Mouse (Mus musculus): ENCODE measurements at regions not wholly inside any gene's neighbourhood (a gene's known extent, or its start where the extent isn't known, plus 50 kb on each side); places are given as distances from the start of the nearest gene placed in this dataset.

- Histone ChIP-seq H3K4me1 (ENCODE audit: control insufficient read depth, insufficient read depth, low read length) (no peaks in the 10 kb centered on the region), H3K27me3 (ENCODE audit: control insufficient read depth, insufficient read depth, low read length) (no peaks in the 10 kb centered on the region), H3K27ac (ENCODE audit: insufficient read depth, low read length) (no peak overlapping the region), H3K4me3 (replicated peaks; ENCODE audit: insufficient read depth, low read depth, low read length) (no peak overlapping the region)
- TF ChIP-seq POLR2A (IDR thresholded peaks at IDR 0.05; ENCODE audit: borderline replicate concordance, insufficient read depth, low read length) (no peak), CTCF (IDR thresholded peaks at IDR 0.05; ENCODE audit: borderline replicate concordance, insufficient read depth, low read depth, low read length) (no peak)
- DNase-seq, result no peak
- WGBS, result 59% methylated on average over 8 of the region's 8 CpGs
Observed at GRCm38 (mm10) chr10:68963090-68963489, 188.1 kb upstream of the Rhobtb1 start.

- WGBS, result 97% methylated on average over 1 of the region's 1 CpGs
- Histone ChIP-seq H3K27me3 (ENCODE audit: control insufficient read depth, insufficient read depth, low read length) (no peaks in the 10 kb centered on the region), H3K4me3 (replicated peaks; ENCODE audit: insufficient read depth, low read depth, low read length) (no peak overlapping the region), H3K27ac (ENCODE audit: insufficient read depth, low read length) (no peak overlapping the region), H3K4me1 (ENCODE audit: control insufficient read depth, insufficient read depth, low read length) (no peaks in the 10 kb centered on the region)
- TF ChIP-seq CTCF (IDR thresholded peaks at IDR 0.05; ENCODE audit: borderline replicate concordance, insufficient read depth, low read depth, low read length) (no peak), POLR2A (IDR thresholded peaks at IDR 0.05; ENCODE audit: borderline replicate concordance, insufficient read depth, low read length) (no peak)
- DNase-seq, result no peak
Observed at GRCm38 (mm10) chr10:68965271-68965670, 186.0 kb upstream of the Rhobtb1 start.

- no peak overlapping the region for H3K27ac ChIP-seq (ENCODE audit: insufficient read depth, low read length)
- H3K4me3 ChIP-seq (replicated peaks; ENCODE audit: insufficient read depth, low read depth, low read length), result no peak overlapping the region
- WGBS, result 55% methylated on average over 15 of the region's 15 CpGs
- H3K4me1 ChIP-seq (ENCODE audit: control insufficient read depth, insufficient read depth, low read length), result no peaks in the 10 kb centered on the region
- TF ChIP-seq CTCF (IDR thresholded peaks at IDR 0.05; ENCODE audit: borderline replicate concordance, insufficient read depth, low read depth, low read length), result no peak
- no peak for TF ChIP-seq POLR2A (IDR thresholded peaks at IDR 0.05; ENCODE audit: borderline replicate concordance, insufficient read depth, low read length)
- H3K27me3 ChIP-seq (ENCODE audit: control insufficient read depth, insufficient read depth, low read length), result no peaks in the 10 kb centered on the region
- no peak for DNase-seq
Observed at GRCm38 (mm10) chr10:68967976-68968968, 183.0 kb upstream of the Rhobtb1 start.

GRCm38 (mm10) chr10:68970521-68970920 lies 180.7 kb upstream of the Rhobtb1 start:
- Histone ChIP-seq H3K27ac (ENCODE audit: insufficient read depth, low read length) (no peak overlapping the region), H3K27me3 (ENCODE audit: control insufficient read depth, insufficient read depth, low read length) (no peaks in the 10 kb centered on the region), H3K4me1 (ENCODE audit: control insufficient read depth, insufficient read depth, low read length) (no peaks in the 10 kb centered on the region), H3K4me3 (replicated peaks; ENCODE audit: insufficient read depth, low read depth, low read length) (no peak overlapping the region)
- TF ChIP-seq POLR2A (IDR thresholded peaks at IDR 0.05; ENCODE audit: borderline replicate concordance, insufficient read depth, low read length) (no peak), CTCF (IDR thresholded peaks at IDR 0.05; ENCODE audit: borderline replicate concordance, insufficient read depth, low read depth, low read length) (no peak)
- 61% methylated on average over 2 of the region's 2 CpGs for WGBS
- no peak for DNase-seq

- TF ChIP-seq CTCF (IDR thresholded peaks at IDR 0.05; ENCODE audit: borderline replicate concordance, insufficient read depth, low read depth, low read length), result no peak
- TF ChIP-seq POLR2A (IDR thresholded peaks at IDR 0.05; ENCODE audit: borderline replicate concordance, insufficient read depth, low read length), result no peak
- no peak for DNase-seq
- Histone ChIP-seq H3K4me1 (ENCODE audit: control insufficient read depth, insufficient read depth, low read length) (no peaks in the 10 kb centered on the region), H3K27ac (ENCODE audit: insufficient read depth, low read length) (no peak overlapping the region), H3K4me3 (replicated peaks; ENCODE audit: insufficient read depth, low read depth, low read length) (no peak overlapping the region), H3K27me3 (ENCODE audit: control insufficient read depth, insufficient read depth, low read length) (no peaks in the 10 kb centered on the region)
- 34% methylated on average over 7 of the region's 7 CpGs for WGBS
Observed at GRCm38 (mm10) chr10:68974771-68975170, 176.5 kb upstream of the Rhobtb1 start.

GRCm38 (mm10) chr10:68976443-68977025 lies 174.7 kb upstream of the Rhobtb1 start:
- Histone ChIP-seq H3K27ac (ENCODE audit: insufficient read depth, low read length) (no peak overlapping the region), H3K4me1 (ENCODE audit: control insufficient read depth, insufficient read depth, low read length) (no peaks in the 10 kb centered on the region), H3K27me3 (ENCODE audit: control insufficient read depth, insufficient read depth, low read length) (no peaks in the 10 kb centered on the region), H3K4me3 (replicated peaks; ENCODE audit: insufficient read depth, low read depth, low read length) (no peak overlapping the region)
- TF ChIP-seq CTCF (IDR thresholded peaks at IDR 0.05; ENCODE audit: borderline replicate concordance, insufficient read depth, low read depth, low read length) (no peak), POLR2A (IDR thresholded peaks at IDR 0.05; ENCODE audit: borderline replicate concordance, insufficient read depth, low read length) (no peak)
- no peak for DNase-seq
- WGBS, result 80% methylated on average over 10 of the region's 10 CpGs

- 74% methylated on average over 4 of the region's 4 CpGs for WGBS
- Histone ChIP-seq H3K4me3 (replicated peaks; ENCODE audit: insufficient read depth, low read depth, low read length) (no peak overlapping the region), H3K27ac (ENCODE audit: insufficient read depth, low read length) (no peak overlapping the region), H3K27me3 (ENCODE audit: control insufficient read depth, insufficient read depth, low read length) (no peaks in the 10 kb centered on the region), H3K4me1 (ENCODE audit: control insufficient read depth, insufficient read depth, low read length) (no peaks in the 10 kb centered on the region)
- no peak for DNase-seq
- TF ChIP-seq POLR2A (IDR thresholded peaks at IDR 0.05; ENCODE audit: borderline replicate concordance, insufficient read depth, low read length) (no peak), CTCF (IDR thresholded peaks at IDR 0.05; ENCODE audit: borderline replicate concordance, insufficient read depth, low read depth, low read length) (no peak)
Observed at GRCm38 (mm10) chr10:68978115-68978514, 173.1 kb upstream of the Rhobtb1 start.

GRCm38 (mm10) chr10:68979949-68980348 lies 171.3 kb upstream of the Rhobtb1 start:
- H3K27ac ChIP-seq (ENCODE audit: insufficient read depth, low read length), result no peak overlapping the region
- WGBS, result 23% methylated on average over 7 of the region's 7 CpGs
- no peak overlapping the region for H3K4me3 ChIP-seq (replicated peaks; ENCODE audit: insufficient read depth, low read depth, low read length)
- H3K4me1 ChIP-seq (ENCODE audit: control insufficient read depth, insufficient read depth, low read length), result no peaks in the 10 kb centered on the region
- TF ChIP-seq POLR2A (IDR thresholded peaks at IDR 0.05; ENCODE audit: borderline replicate concordance, insufficient read depth, low read length), result no peak
- no peak for TF ChIP-seq CTCF (IDR thresholded peaks at IDR 0.05; ENCODE audit: borderline replicate concordance, insufficient read depth, low read depth, low read length)
- DNase-seq, result no peak
- H3K27me3 ChIP-seq (ENCODE audit: control insufficient read depth, insufficient read depth, low read length), result no peaks in the 10 kb centered on the region

Data from cerebellum, adult 2 months (tissue).